Mouse (Mus musculus) neural tube, embryonic 11.5 days (tissue): ENCODE measurements around the gene Ky. TPM values are rescaled to one million over a fixed set of nuclear protein-coding genes. Genes with fewer than 3 reads are reported as not detected.

Experiments used
- polyA plus RNA-seq: library from polyadenylated mRNA; unstranded; fragments of >200 nt; fragmentation: Nextera tagmentation; extraction: Ambion mirVana; gene quantifications from 2 replicates; pipeline ENCODE4 v1.2.1, GENCODE M21; 2014

The Ky gene
- polyA plus RNA-seq, 1 experiment from 2014 or later: 1.4 TPM

Other genes starting within 250 kb of the Ky start
- 11.2 and 11.5 TPM in 2 replicates for gene Ephb1, start 151.1 kb upstream of the Ky start, polyA plus RNA-seq
- 154 and 156 TPM in 2 replicates for gene Anapc13, start 120.5 kb downstream of the Ky start, polyA plus RNA-seq
- gene Cep63, start 120.8 kb downstream of the Ky start, polyA plus RNA-seq: 49.6 and 54.2 TPM in 2 replicates
- 70.6 and 76.7 TPM in 2 replicates for gene Amotl2, start 210.9 kb downstream of the Ky start, polyA plus RNA-seq